Mouse (Mus musculus) neural tube, embryonic 13.5 days (tissue): Measurements from ENCODE around the gene Hist1h2bf. TPM values are rescaled to one million over a fixed set of nuclear protein-coding genes. Genes with fewer than 3 reads are reported as not detected.
A peak's percentile ranks its signal among the peaks of the same experiment; 100 is the strongest.
"Not testable (repeated sequence)": the region's sequence is repeated elsewhere in the genome, so short reads cannot be mapped to it uniquely, and the experiment has no call there.

ENCODE experiments used
- ATAC-seq: fragments of 200-750 bp; cut with Nextera tagmentation; 2 replicates; pipeline ENCODE4 v1.8.0; 2017; ENCODE audit warnings: low read depth, mild to moderate bottlenecking, moderate TSS enrichment, moderate library complexity
- H3K27ac ChIP-seq: fragments of 300-500 bp; sonication (generic); replicated peaks from 2 replicates; pipeline ENCODE4 v1.5.1; 2015; ENCODE audit warnings: moderate library complexity, mild to moderate bottlenecking, inconsistent platforms
- H3K27me3 ChIP-seq: fragments of 300-500 bp; sonication (generic); 2 replicates; pipeline ENCODE4 v1.6.1; 2015; ENCODE audit warnings: mild to moderate bottlenecking, inconsistent platforms
- H3K36me3 ChIP-seq: fragments of 300-500 bp; sonication (generic); 2 replicates; pipeline ENCODE4 v1.6.1; 2015; ENCODE audit warnings: mild to moderate bottlenecking, inconsistent platforms
- H3K4me1 ChIP-seq: fragments of 300-500 bp; sonication (generic); replicated peaks from 2 replicates; pipeline ENCODE4 v1.6.1; 2015; ENCODE audit warnings: inconsistent platforms
- H3K4me2 ChIP-seq: fragments of 300-500 bp; sonication (generic); 2 replicates; pipeline ENCODE4 v1.6.1; 2015; ENCODE audit warnings: inconsistent platforms, mild to moderate bottlenecking, moderate library complexity
- H3K4me3 ChIP-seq: fragments of 300-500 bp; sonication (generic); 2 replicates; pipeline ENCODE4 v1.5.1; 2015; ENCODE audit warnings: mild to moderate bottlenecking, inconsistent platforms
- H3K9ac ChIP-seq: fragments of 300-500 bp; sonication (generic); 2 replicates; pipeline ENCODE4 v1.6.1; 2015; ENCODE audit warnings: moderate library complexity, mild to moderate bottlenecking, inconsistent platforms
- H3K9me3 ChIP-seq: fragments of 300-500 bp; sonication (generic); 2 replicates; pipeline ENCODE4 v1.6.1; 2016; ENCODE audit warnings: inconsistent platforms
- WGBS: fragments of 180-500 bp; shearing (Covaris S2); methylation state at CpG from one replicate; pipeline ENCODE4 v1.1.7; 2015; 5-methylcytosine and 5-hydroxymethylcytosine counted together
- polyA plus RNA-seq: library from polyadenylated mRNA; unstranded; fragments of >200 nt; fragmentation: Nextera tagmentation; extraction: Ambion mirVana; gene quantifications from 2 replicates; pipeline ENCODE4 v1.2.1, GENCODE M21; 2015

The Hist1h2bf gene
- polyA plus RNA-seq, 1 experiment from 2014 or later: 1.6 TPM

GRCm38 (mm10) chr13:23535137-23536075 lies 38.6 kb downstream of the Hist1h2bf start, which contains the start of gene Hist1h3g:
Gene Hist1h3g, plus strand, starts transcription at chr13:23535422.
- not testable (repeated sequence) for H3K36me3 ChIP-seq, H3K9me3 ChIP-seq, H3K27me3 ChIP-seq
- Histone ChIP-seq H3K9ac (peak within 1 kb of the TSS; percentile 61), H3K27ac (peak within 1 kb of the TSS; percentile 74), H3K4me3 (peak within 1 kb of the TSS; percentile 59), H3K4me2 (peak within 1 kb of the TSS; percentile 74), H3K4me1 (peaks cover 42% of the 10 kb centered on the region)
- under 1% methylated on average over 53 of the region's 62 CpGs for WGBS
- peak; percentile 89 for ATAC-seq

DNA sequence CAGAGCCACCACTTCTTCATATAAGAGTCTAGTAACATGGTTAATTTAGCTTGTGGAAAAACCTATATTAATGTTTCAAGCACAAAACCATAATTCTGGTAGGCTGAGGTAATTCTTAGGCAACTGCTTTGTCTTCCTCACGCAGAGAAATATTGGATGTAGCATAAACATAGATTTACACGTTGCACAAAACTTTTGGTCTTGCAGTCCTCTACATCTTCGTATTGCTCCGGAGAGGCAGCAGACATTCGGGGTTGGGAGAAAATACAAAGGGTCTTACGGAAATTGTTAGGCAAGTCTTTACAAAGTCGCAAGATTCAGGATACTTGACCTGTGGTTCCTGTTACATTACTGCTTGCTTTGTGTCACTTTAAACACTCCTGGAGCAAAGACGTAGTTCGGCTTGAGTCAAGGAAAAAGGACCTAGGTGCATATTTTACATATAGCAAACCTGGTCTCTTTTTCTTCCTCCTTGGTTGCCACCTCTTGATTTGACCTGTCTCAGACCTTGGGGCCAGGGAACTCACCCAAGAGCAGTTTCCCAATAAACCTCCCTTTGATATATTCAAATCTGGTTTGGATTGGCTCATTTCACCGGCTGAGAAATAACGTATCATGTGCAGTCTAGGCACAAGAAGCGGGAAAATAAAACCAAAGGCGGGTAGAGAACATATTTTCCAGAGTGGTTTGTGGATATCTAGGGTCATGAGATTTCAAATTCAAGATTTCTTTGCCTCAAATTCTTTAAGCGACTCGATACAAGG lies 39.4 kb downstream of the Hist1h2bf start:
- peak overlapping the region; percentile 74 for H3K27ac ChIP-seq
- H3K9me3 ChIP-seq: no peaks in the 10 kb centered on the region
- peak overlapping the region; percentile 61 for H3K9ac ChIP-seq
- H3K36me3 ChIP-seq: no peaks in the 10 kb centered on the region
- H3K4me1 ChIP-seq: peaks cover 48% of the 10 kb centered on the region
- under 1% methylated on average over 15 of the region's 15 CpGs for WGBS
- peak overlapping the region; percentile 74 for H3K4me2 ChIP-seq
- no peaks in the 10 kb centered on the region for H3K27me3 ChIP-seq
- no peak for ATAC-seq
- H3K4me3 ChIP-seq: peak overlapping the region; percentile 59

DNA sequence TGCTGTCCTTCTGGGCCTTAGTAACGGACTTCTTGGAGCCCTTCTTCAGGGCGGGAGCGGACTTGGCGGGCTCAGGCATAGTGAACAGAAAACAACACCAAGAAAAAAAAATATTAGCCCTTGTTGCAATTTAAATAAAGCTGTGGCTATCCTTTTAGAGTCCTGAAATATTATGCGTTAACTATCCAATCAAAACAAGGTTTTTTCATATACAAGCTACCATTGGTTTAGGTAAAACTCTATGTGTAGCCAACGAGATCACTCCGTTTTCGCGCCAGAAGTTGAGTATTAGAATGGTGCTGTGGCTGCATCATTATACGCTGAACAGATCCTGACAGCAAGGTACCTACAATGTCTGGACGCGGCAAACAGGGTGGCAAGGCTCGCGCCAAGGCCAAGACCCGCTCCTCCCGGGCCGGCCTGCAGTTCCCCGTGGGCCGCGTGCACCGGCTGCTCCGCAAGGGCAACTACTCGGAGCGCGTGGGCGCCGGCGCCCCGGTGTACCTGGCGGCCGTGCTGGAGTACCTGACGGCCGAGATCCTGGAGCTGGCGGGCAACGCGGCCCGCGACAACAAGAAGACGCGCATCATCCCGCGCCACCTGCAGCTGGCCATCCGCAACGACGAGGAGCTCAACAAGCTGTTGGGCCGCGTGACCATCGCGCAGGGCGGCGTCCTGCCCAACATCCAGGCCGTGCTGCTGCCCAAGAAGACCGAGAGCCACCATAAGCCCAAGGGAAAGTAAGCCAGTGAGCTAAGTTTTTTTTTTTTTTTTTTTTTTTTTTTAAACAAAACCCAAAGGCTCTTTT lies 40.2 kb downstream of the Hist1h2bf start, which contains the start of gene Hist1h2af:
Hist1h2af (plus strand) TSS at position 347 of the 808 bp plus-strand sequence.
- H3K9me3 ChIP-seq, H3K27me3 ChIP-seq, H3K36me3 ChIP-seq: not testable (repeated sequence)
- peak within 1 kb of the TSS; percentile 59 for H3K4me3 ChIP-seq
- H3K27ac ChIP-seq: peak within 1 kb of the TSS; percentile 84
- H3K4me2 ChIP-seq: peak within 1 kb of the TSS; percentile 74
- peaks cover 54% of the 10 kb centered on the region for H3K4me1 ChIP-seq
- ATAC-seq: peak; percentile 15; the same call in 1 of the 2 replicates
- H3K9ac ChIP-seq: peak within 1 kb of the TSS; percentile 85
- WGBS: under 1% methylated on average over 25 of the region's 53 CpGs

- Histone ChIP-seq H3K27me3 (no peaks in the 10 kb centered on the region), H3K4me3 (peak overlapping the region; percentile 59), H3K4me1 (peaks cover 58% of the 10 kb centered on the region), H3K4me2 (peak overlapping the region; percentile 74), H3K36me3 (no peaks in the 10 kb centered on the region), H3K9ac (peak overlapping the region; percentile 85), H3K9me3 (no peaks in the 10 kb centered on the region), H3K27ac (peak overlapping the region; percentile 96; the same call in 1 of the 2 replicates)
- ATAC-seq: no peak
- 23% methylated on average over 9 of the region's 9 CpGs for WGBS
These were observed 41.5 kb downstream of the Hist1h2bf start for GRCm38 (mm10) chr13:23532262-23533075.

- WGBS: under 1% methylated on average over 62 of the region's 70 CpGs
- peak; percentile 93 for ATAC-seq
- peak within 1 kb of the TSS; percentile 59 for H3K4me3 ChIP-seq
These were observed 42.8 kb downstream of the Hist1h2bf start, which contains the start of gene Hist1h4h for GRCm38 (mm10) chr13:23530901-23531875. Gene Hist1h4h, plus strand, starts transcription at chr13:23531050.

GRCm38 (mm10) chr13:23530181-23530900 lies 43.7 kb downstream of the Hist1h2bf start:
- Histone ChIP-seq H3K4me1 (peaks cover 50% of the 10 kb centered on the region), H3K27ac (peak overlapping the region; percentile 96), H3K4me2 (peak overlapping the region; percentile 74), H3K9me3 (no peaks in the 10 kb centered on the region), H3K4me3 (peak overlapping the region; percentile 59), H3K27me3 (no peaks in the 10 kb centered on the region), H3K9ac (peak overlapping the region; percentile 85), H3K36me3 (no peaks in the 10 kb centered on the region)
- WGBS: under 1% methylated on average over 20 of the region's 20 CpGs
- no peak for ATAC-seq

More at GRCm38 (mm10) chr13:23530901-23531875, 42.8 kb downstream of the Hist1h2bf start, which contains the start of gene Hist1h4h:
- Histone ChIP-seq H3K4me1 (peaks cover 51% of the 10 kb centered on the region), H3K9ac (peak within 1 kb of the TSS; percentile 85), H3K36me3 (no peaks in the 10 kb centered on the region), H3K27me3 (no peaks in the 10 kb centered on the region), H3K27ac (peak within 1 kb of the TSS; percentile 96), H3K9me3 (no peaks in the 10 kb centered on the region), H3K4me2 (peak within 1 kb of the TSS; percentile 74)

- peak overlapping the region; percentile 96 for H3K27ac ChIP-seq
- WGBS: 30% methylated on average over 2 of the region's 2 CpGs
- peak overlapping the region; percentile 59 for H3K4me3 ChIP-seq
These were observed 44.4 kb downstream of the Hist1h2bf start for GRCm38 (mm10) chr13:23529480-23530165.

GRCm38 (mm10) chr13:23529005-23529404 lies 45.0 kb downstream of the Hist1h2bf start:
- WGBS: 35% methylated on average over 5 of the region's 5 CpGs
- Histone ChIP-seq H3K4me3 (no peak overlapping the region), H3K4me2 (peak overlapping the region; percentile 74; the same call in 1 of the 2 replicates)

More at GRCm38 (mm10) chr13:23529480-23530165, 44.4 kb downstream of the Hist1h2bf start:
- Histone ChIP-seq H3K36me3 (no peaks in the 10 kb centered on the region), H3K4me2 (peak overlapping the region; percentile 74), H3K27me3 (no peaks in the 10 kb centered on the region), H3K9me3 (no peaks in the 10 kb centered on the region), H3K9ac (peak overlapping the region; percentile 85), H3K4me1 (peaks cover 51% of the 10 kb centered on the region)
- no peak for ATAC-seq

GRCm38 (mm10) chr13:23526312-23526711 lies 47.7 kb downstream of the Hist1h2bf start:
- Histone ChIP-seq H3K4me2 (peak overlapping the region; percentile 55), H3K4me1 (peaks cover 28% of the 10 kb centered on the region), H3K9ac (peak overlapping the region; percentile 72), H3K27me3 (no peaks in the 10 kb centered on the region), H3K9me3 (no peaks in the 10 kb centered on the region), H3K27ac (peak overlapping the region; percentile 83), H3K36me3 (no peaks in the 10 kb centered on the region), H3K4me3 (peak overlapping the region; percentile 48)
- ATAC-seq: 0 out of 2 replicates have a peak, but pooled peaks have one; percentile 21
- WGBS: 1% methylated on average over 17 of the region's 17 CpGs

More at GRCm38 (mm10) chr13:23529005-23529404, 45.0 kb downstream of the Hist1h2bf start:
- Histone ChIP-seq H3K27ac (no peak overlapping the region), H3K4me1 (peaks cover 45% of the 10 kb centered on the region), H3K36me3 (no peaks in the 10 kb centered on the region), H3K27me3 (no peaks in the 10 kb centered on the region), H3K9ac (no peak overlapping the region), H3K9me3 (no peaks in the 10 kb centered on the region)
- ATAC-seq: no peak
